Mouse (Mus musculus) 3134 (cell line): ENCODE measurements at regions not wholly inside any gene's neighbourhood (a gene's known extent, or its start where the extent isn't known, plus 50 kb on each side); places are given as distances from the start of the nearest gene placed in this dataset.

Experiments
- DNase-seq: peaks from one replicate; pipeline ENCODE4 v3.0.0-alpha.2; 2011; ENCODE audit warnings: low spot score; ENCODE audit not compliant: insufficient read length; ENCODE audit errors: extremely low read depth

GRCm38 (mm10) chr11:44155591-44155990 is 244.3 kb upstream of the Il12b start:
- DNase-seq = no peak

GRCm38 (mm10) chr11:44156081-44156480 is 243.8 kb upstream of the Il12b start:
- peak; percentile 13 for DNase-seq

GRCm38 (mm10) chr11:44156490-44157345 is 243.1 kb upstream of the Il12b start:
- DNase-seq = no peak

GRCm38 (mm10) chr11:44158236-44158635 is 241.6 kb upstream of the Il12b start:
- no peak for DNase-seq

- DNase-seq = no peak
Observed at GRCm38 (mm10) chr11:44161734-44162418, 238.0 kb upstream of the Il12b start.

GRCm38 (mm10) chr11:44163049-44163448 is 236.8 kb upstream of the Il12b start:
- DNase-seq = no peak

GRCm38 (mm10) chr11:44163748-44164147 is 236.1 kb upstream of the Il12b start:
- DNase-seq = no peak

- DNase-seq = peak; percentile 39
Observed at GRCm38 (mm10) chr11:44164186-44164585, 235.7 kb upstream of the Il12b start.

GRCm38 (mm10) chr11:44167724-44168500 is 232.0 kb upstream of the Il12b start:
- DNase-seq = peak; percentile 33

GRCm38 (mm10) chr11:44172478-44172877 is 227.4 kb upstream of the Il12b start:
- no peak for DNase-seq

GRCm38 (mm10) chr11:44173196-44173595 is 226.7 kb upstream of the Il12b start:
- no peak for DNase-seq

- no peak for DNase-seq
Observed at GRCm38 (mm10) chr11:44174548-44174947, 225.3 kb upstream of the Il12b start.

GRCm38 (mm10) chr11:44179711-44180110 is 220.2 kb upstream of the Il12b start:
- DNase-seq = peak; percentile 29

- DNase-seq = no peak
Observed at GRCm38 (mm10) chr11:44183823-44184222, 216.0 kb upstream of the Il12b start.

GRCm38 (mm10) chr11:44185218-44185890 is 214.5 kb upstream of the Il12b start:
- no peak for DNase-seq

GRCm38 (mm10) chr11:44188202-44188601 is 211.7 kb upstream of the Il12b start:
- DNase-seq = no peak

GRCm38 (mm10) chr11:44193806-44194205 is 206.1 kb upstream of the Il12b start:
- no peak for DNase-seq

GRCm38 (mm10) chr11:44202716-44203115 is 197.1 kb upstream of the Il12b start:
- no peak for DNase-seq

GRCm38 (mm10) chr11:44204384-44204783 is 195.5 kb upstream of the Il12b start:
- no peak for DNase-seq

- no peak for DNase-seq
Observed at GRCm38 (mm10) chr11:44206866-44207265, 193.0 kb upstream of the Il12b start.
